ENCODE assay signal across 8 mouse cellular contexts in genomic region chr5:120502147-120502621, GRCm38 (mm10). TPM values are rescaled to one million over a fixed set of nuclear protein-coding genes. Genes with fewer than 3 reads are reported as not detected.
DNase-seq lines count a peak whose midpoint lies in the region; ATAC-seq and TF ChIP-seq lines count a peak whose summit lies in the region.

No protein-coding gene starts in this region.

- H3K27ac ChIP-seq in heart, embryonic 15.5 days, result no peak overlapping the region
- no peak overlapping the region for H3K27ac ChIP-seq in hindbrain, embryonic 13.5 days
- no peak overlapping the region for H3K27ac ChIP-seq in liver, embryonic 12.5 days
- no peak overlapping the region for H3K27ac ChIP-seq in stomach, postnatal 0 days (replicated peaks)

- no peak for ATAC-seq in heart, embryonic 15.5 days (replicated peaks; ENCODE audit: insufficient number of reproducible peaks, insufficient read depth, low FRiP score, low read depth)
- no peak for ATAC-seq in hindbrain, embryonic 13.5 days (ENCODE audit: low FRiP score)
- ATAC-seq in liver, embryonic 12.5 days, result no peak
- ATAC-seq in stomach, postnatal 0 days (ENCODE audit: low FRiP score, low TSS enrichment), result no peak

- H3K27me3 ChIP-seq in heart, embryonic 15.5 days, result no peaks in the 10 kb centered on the region
- no peaks in the 10 kb centered on the region for H3K27me3 ChIP-seq in hindbrain, embryonic 13.5 days
- no peaks in the 10 kb centered on the region for H3K27me3 ChIP-seq in liver, embryonic 12.5 days (replicated peaks)
- H3K27me3 ChIP-seq in stomach, postnatal 0 days (ENCODE audit: control insufficient read depth, insufficient read depth, low read length), result no peaks in the 10 kb centered on the region

- H3K4me3 ChIP-seq in heart, embryonic 15.5 days, result peak overlapping the region; percentile 71
- H3K4me3 ChIP-seq in hindbrain, embryonic 13.5 days, result peak overlapping the region; percentile 92
- H3K4me3 ChIP-seq in liver, embryonic 12.5 days, result peak overlapping the region; percentile 91
- H3K4me3 ChIP-seq in stomach, postnatal 0 days (ENCODE audit: low read depth, low read length), result peak overlapping the region; percentile 90

- no peak for TF ChIP-seq CTCF in stomach, postnatal 0 days (IDR thresholded peaks at IDR 0.05; ENCODE audit: low read depth)

- H3K4me1 ChIP-seq in heart, embryonic 15.5 days (replicated peaks), result peaks cover 23% of the 10 kb centered on the region
- H3K4me1 ChIP-seq in hindbrain, embryonic 13.5 days (replicated peaks), result peaks cover 27% of the 10 kb centered on the region
- peaks cover 29% of the 10 kb centered on the region for H3K4me1 ChIP-seq in liver, embryonic 12.5 days
- 0 out of 2 replicates have a peak, but pooled peaks cover 6% of the 10 kb centered on the region for H3K4me1 ChIP-seq in stomach, postnatal 0 days (replicated peaks; ENCODE audit: control insufficient read depth, insufficient read depth)

- DNase-seq in heart, adult 8-10 months (ENCODE audit: low spot score), result no peak
- peak; percentile 42 for DNase-seq in Muller cell, postnatal 12 days (ENCODE audit: inconsistent ontology term)
- DNase-seq in stomach, postnatal 0 days (ENCODE audit: low spot score), result no peak
- no peak for DNase-seq in urinary bladder, postnatal 14 days (ENCODE audit: low spot score)
- no peak for DNase-seq in adrenal gland, adult 18-20 months (ENCODE audit: low spot score in 2 of 2)

- peak overlapping the region; percentile 85 for H3K4me2 ChIP-seq in heart, embryonic 15.5 days
- peak overlapping the region; percentile 96 for H3K4me2 ChIP-seq in hindbrain, embryonic 13.5 days
- peak overlapping the region; percentile 98 for H3K4me2 ChIP-seq in liver, embryonic 12.5 days
- H3K4me2 ChIP-seq in stomach, postnatal 0 days (replicated peaks; ENCODE audit: low read depth), result peak overlapping the region; percentile 98

- H3K36me3 ChIP-seq in heart, embryonic 15.5 days, result no peaks in the 10 kb centered on the region
- peaks cover 13% of the 10 kb centered on the region for H3K36me3 ChIP-seq in hindbrain, embryonic 13.5 days
- H3K36me3 ChIP-seq in liver, embryonic 12.5 days, result peaks cover 12% of the 10 kb centered on the region
- no peaks in the 10 kb centered on the region for H3K36me3 ChIP-seq in stomach, postnatal 0 days (ENCODE audit: control insufficient read depth, insufficient read depth, low read length)

- H3K9ac ChIP-seq in heart, embryonic 15.5 days, result peak overlapping the region; percentile 81
- peak overlapping the region; percentile 96 for H3K9ac ChIP-seq in hindbrain, embryonic 13.5 days
- peak overlapping the region; percentile 87 for H3K9ac ChIP-seq in liver, embryonic 12.5 days
- peak overlapping the region; percentile 90 for H3K9ac ChIP-seq in stomach, postnatal 0 days (ENCODE audit: low read length)

- no peaks in the 10 kb centered on the region for H3K9me3 ChIP-seq in heart, embryonic 15.5 days (replicated peaks)
- no peaks in the 10 kb centered on the region for H3K9me3 ChIP-seq in hindbrain, embryonic 13.5 days
- no peaks in the 10 kb centered on the region for H3K9me3 ChIP-seq in liver, embryonic 12.5 days (replicated peaks)
- H3K9me3 ChIP-seq in stomach, postnatal 0 days (ENCODE audit: control insufficient read depth, low read length), result no peaks in the 10 kb centered on the region

- no peak for TF ChIP-seq EP300 in stomach, postnatal 0 days (optimal IDR thresholded peaks at IDR 0.05)

- WGBS in heart, embryonic 15.5 days, result 52% methylated on average over 9 of the region's 9 CpGs
- 70% methylated on average over 9 of the region's 9 CpGs for WGBS in hindbrain, embryonic 13.5 days
- WGBS in liver, embryonic 12.5 days (ENCODE audit: insufficient replicate concordance), result 60% methylated on average over 9 of the region's 9 CpGs
- WGBS in stomach, postnatal 0 days, result 51% methylated on average over 9 of the region's 9 CpGs

RNA-seq across cellular contexts. Expression of gene Plbd2, which starts 1.2 kb away (rescaled TPM):
- 40.8 and 49.6 TPM in 2 replicates for polyA plus RNA-seq in heart, embryonic 15.5 days (2015; fragmentation: Nextera tagmentation; extraction: Ambion mirVana)
- total RNA-seq in heart, adult 8-10 months (2022), result 10 to 100 TPM; 46.7 to 54.2 (median 49.5) TPM
- 31.8 and 32.3 TPM in 2 replicates for polyA plus RNA-seq in hindbrain, embryonic 13.5 days (2015; fragmentation: Nextera tagmentation; extraction: Ambion mirVana)
- 23.2 and 27.4 TPM in 2 replicates for polyA plus RNA-seq in liver, embryonic 12.5 days (2016; fragmentation: Nextera tagmentation; extraction: Ambion mirVana)
- polyA plus RNA-seq in stomach, postnatal 0 days (2015; fragmentation: Nextera tagmentation; extraction: Ambion mirVana), result 42.6 and 45.9 TPM in 2 replicates
- 10 to 100 TPM; 76.9 to 90.1 TPM for total RNA-seq in adrenal gland, adult 18-20 months (2021)

RNA-seq across cellular contexts. Expression of gene Slc8b1, which starts 8.8 kb away (rescaled TPM):
- polyA plus RNA-seq in heart, embryonic 15.5 days (2015; fragmentation: Nextera tagmentation; extraction: Ambion mirVana), result 2.7 and 5.0 TPM in 2 replicates
- 10 to 100 TPM in 2 of 4 experiments, 1 to 10 TPM in 2; 8.2 to 12.4 (median 10.0) TPM for total RNA-seq in heart, adult 8-10 months (2022)
- polyA plus RNA-seq in hindbrain, embryonic 13.5 days (2015; fragmentation: Nextera tagmentation; extraction: Ambion mirVana), result 2.5 and 4.1 TPM in 2 replicates
- 4.2 and 6.0 TPM in 2 replicates for polyA plus RNA-seq in liver, embryonic 12.5 days (2016; fragmentation: Nextera tagmentation; extraction: Ambion mirVana)
- polyA plus RNA-seq in stomach, postnatal 0 days (2015; fragmentation: Nextera tagmentation; extraction: Ambion mirVana), result 4.9 and 5.2 TPM in 2 replicates
- 10 to 100 TPM; 26.4 to 31.7 TPM for total RNA-seq in adrenal gland, adult 18-20 months (2021)

RNA-seq across cellular contexts. Expression of gene Sds, which starts 25.9 kb away (rescaled TPM):
- 0.33 TPM in 1 of 2 replicates, not detected in the other for polyA plus RNA-seq in heart, embryonic 15.5 days (2015; fragmentation: Nextera tagmentation; extraction: Ambion mirVana)
- 1 to 10 TPM; 1.4 to 4.9 (median 1.7) TPM for total RNA-seq in heart, adult 8-10 months (2022)
- not detected in 2 replicates for polyA plus RNA-seq in hindbrain, embryonic 13.5 days (2015; fragmentation: Nextera tagmentation; extraction: Ambion mirVana)
- not detected in 2 replicates for polyA plus RNA-seq in liver, embryonic 12.5 days (2016; fragmentation: Nextera tagmentation; extraction: Ambion mirVana)
- not detected in 2 replicates for polyA plus RNA-seq in stomach, postnatal 0 days (2015; fragmentation: Nextera tagmentation; extraction: Ambion mirVana)
- not detected for total RNA-seq in adrenal gland, adult 18-20 months (2021)

RNA-seq across cellular contexts. Expression of gene Sdsl, which starts 29.6 kb away (rescaled TPM):
- polyA plus RNA-seq in heart, embryonic 15.5 days (2015; fragmentation: Nextera tagmentation; extraction: Ambion mirVana), result 14.3 and 15.8 TPM in 2 replicates
- 10 to 100 TPM in 1 of 4 experiments, 1 to 10 TPM in 3; 8.6 to 11.4 (median 9.5) TPM for total RNA-seq in heart, adult 8-10 months (2022)
- polyA plus RNA-seq in hindbrain, embryonic 13.5 days (2015; fragmentation: Nextera tagmentation; extraction: Ambion mirVana), result 6.4 and 6.7 TPM in 2 replicates
- polyA plus RNA-seq in liver, embryonic 12.5 days (2016; fragmentation: Nextera tagmentation; extraction: Ambion mirVana), result 1.1 TPM in 2 replicates
- 16.2 and 16.8 TPM in 2 replicates for polyA plus RNA-seq in stomach, postnatal 0 days (2015; fragmentation: Nextera tagmentation; extraction: Ambion mirVana)
- 10 to 100 TPM; 55.6 to 78.2 TPM for total RNA-seq in adrenal gland, adult 18-20 months (2021)
